Mouse (Mus musculus) CH12.LX (cell line): ENCODE measurements around the gene Ngfr. TPM values are rescaled to one million over a fixed set of nuclear protein-coding genes. Genes with fewer than 3 reads are reported as not detected.

Experiments
- DNase-seq: peaks from one replicate; pipeline ENCODE4 v3.0.0-alpha.2; 2013; ENCODE audit errors: extremely low read depth
- H3K27ac ChIP-seq: 2 replicates; pipeline ENCODE4 v1.5.1; 2012; ENCODE audit warnings: low read depth, mild to moderate bottlenecking, control low read depth, moderate library complexity; ENCODE audit not compliant: insufficient read depth
- H3K27me3 ChIP-seq: replicated peaks from 2 replicates; pipeline ENCODE3; 2012; ENCODE audit warnings: inconsistent platforms
- H3K36me3 ChIP-seq, 2 experiments: replicated peaks in 1 of 2; 2 replicates each; pipeline versions ENCODE3 to v1.6.1; 2012; ENCODE audit warnings: inconsistent platforms in 1 of 2, low read length in 1 of 2, mild to moderate bottlenecking in 1 of 2, mixed read lengths in 1 of 2, moderate library complexity in 1 of 2; ENCODE audit not compliant: control insufficient read depth in 1 of 2, insufficient read depth in 1 of 2
- H3K4me1 ChIP-seq, 2 experiments: 2 replicates each; pipeline ENCODE4 v1.6.1; 2012; ENCODE audit warnings: inconsistent platforms in 1 of 2, moderate library complexity in 1 of 2; ENCODE audit not compliant: insufficient read depth in 2 of 2, control insufficient read depth in 1 of 2
- H3K4me2 ChIP-seq: 2 replicates; pipeline ENCODE4 v1.6.1; 2012; ENCODE audit warnings: low read depth, mild to moderate bottlenecking, control low read depth; ENCODE audit not compliant: poor library complexity, insufficient read depth, severe bottlenecking
- H3K4me3 ChIP-seq, 3 experiments: fragments of 150-350 bp in 1 of 3; sonication (generic) in 1 of 3; replicated peaks in 1 of 3; 2 replicates each; pipeline versions ENCODE3 to v1.5.1; 2011 to 2012; ENCODE audit warnings: low read depth in 2 of 3, low read length in 2 of 3, mild to moderate bottlenecking in 2 of 3, moderate library complexity in 2 of 3, control low read depth in 1 of 3, improper control_type of control experiment in 1 of 3, inconsistent platforms in 1 of 3, mixed read lengths in 1 of 3; ENCODE audit not compliant: poor library complexity in 1 of 3
- H3K79me2 ChIP-seq: replicated peaks from 2 replicates; pipeline ENCODE4 v1.6.1; 2012; ENCODE audit warnings: mild to moderate bottlenecking, moderate library complexity; ENCODE audit not compliant: control insufficient read depth, poor library complexity, insufficient read depth, severe bottlenecking; ENCODE audit errors: extremely low read depth
- H3K9ac ChIP-seq: 2 replicates; pipeline ENCODE4 v1.6.1; 2012; ENCODE audit warnings: low read depth, mild to moderate bottlenecking, control low read depth, moderate library complexity; ENCODE audit not compliant: insufficient read depth
- H3K9me3 ChIP-seq: replicated peaks from 2 replicates; pipeline ENCODE3; 2012; ENCODE audit warnings: low read length, inconsistent platforms, mixed read lengths
- BHLHE40 ChIP-seq: IDR thresholded peaks from 2 replicates; pipeline ENCODE4 v1.6.1; 2011; ENCODE audit warnings: mild to moderate bottlenecking, low read depth, low read length, improper control_type of control experiment
- CHD1 ChIP-seq: IDR thresholded peaks from 2 replicates; pipeline ENCODE4 v1.6.1; 2012; ENCODE audit warnings: low read depth, low read length, improper control_type of control experiment, inconsistent platforms
- CTCF ChIP-seq, 2 experiments: IDR thresholded peaks in 1 of 2; conservative IDR thresholded peaks in 1 of 2; 2 replicates each; pipeline ENCODE4 v1.5.1; 2011 to 2012; ENCODE audit warnings: low read depth in 2 of 2, low read length in 2 of 2, improper control_type of control experiment in 1 of 2, inconsistent platforms in 1 of 2, mild to moderate bottlenecking in 1 of 2, moderate library complexity in 1 of 2
- EP300 ChIP-seq: IDR thresholded peaks from 2 replicates; pipeline ENCODE4 v1.6.1; 2011; ENCODE audit warnings: low read length, improper control_type of control experiment
- IRF4 ChIP-seq: IDR thresholded peaks from 2 replicates; pipeline ENCODE4 v1.6.1; 2014; ENCODE audit warnings: low read depth, mild to moderate bottlenecking, inconsistent platforms, low read length, improper control_type of control experiment
- JUND ChIP-seq: conservative IDR thresholded peaks from 2 replicates; pipeline ENCODE4 v1.6.1; 2011; ENCODE audit warnings: low read depth, low read length, improper control_type of control experiment
- KAT2A ChIP-seq: IDR thresholded peaks from 2 replicates; pipeline ENCODE4 v1.6.1; 2012; ENCODE audit warnings: low read length, improper control_type of control experiment, inconsistent platforms; ENCODE audit not compliant: insufficient replicate concordance
- MAFK ChIP-seq: IDR thresholded peaks from 2 replicates; pipeline ENCODE4 v1.6.1; 2011; ENCODE audit warnings: low read length, improper control_type of control experiment; ENCODE audit not compliant: insufficient replicate concordance
- NRF1 ChIP-seq: IDR thresholded peaks from 2 replicates; pipeline ENCODE4 v1.6.1; 2014; ENCODE audit warnings: low read depth, mild to moderate bottlenecking, inconsistent platforms, low read length, improper control_type of control experiment, moderate library complexity
- PAX5 ChIP-seq: IDR thresholded peaks from 2 replicates; pipeline ENCODE4 v1.6.1; 2012; ENCODE audit warnings: low read length, inconsistent platforms, mixed read lengths
- POLR2A ChIP-seq: IDR thresholded peaks from 2 replicates; pipeline ENCODE4 v1.6.1; 2011; ENCODE audit warnings: low read depth, mild to moderate bottlenecking, improper control_type of control experiment, low read length
- RCOR1 ChIP-seq: conservative IDR thresholded peaks from 2 replicates; pipeline ENCODE4 v1.6.1; 2012; ENCODE audit warnings: low read depth, mild to moderate bottlenecking, inconsistent platforms, low read length, improper control_type of control experiment
- SIN3A ChIP-seq: IDR thresholded peaks from 2 replicates; pipeline ENCODE4 v1.6.1; 2012; ENCODE audit warnings: low read length, improper control_type of control experiment, inconsistent platforms
- SMC3 ChIP-seq: IDR thresholded peaks from 2 replicates; pipeline ENCODE4 v1.6.1; 2011; ENCODE audit warnings: low read depth, low read length, improper control_type of control experiment
- TBP ChIP-seq: conservative IDR thresholded peaks from 2 replicates; pipeline ENCODE4 v1.6.1; 2011; ENCODE audit warnings: low read depth, low read length, improper control_type of control experiment
- TCF12 ChIP-seq: IDR thresholded peaks from 2 replicates; pipeline ENCODE4 v1.6.1; 2014; ENCODE audit warnings: low read depth, mild to moderate bottlenecking, inconsistent platforms, low read length, improper control_type of control experiment
- UBTF ChIP-seq: IDR thresholded peaks from 2 replicates; pipeline ENCODE4 v1.6.1; 2012; ENCODE audit warnings: low read depth, mild to moderate bottlenecking, inconsistent platforms, low read length, improper control_type of control experiment, moderate library complexity
- USF1 ChIP-seq: IDR thresholded peaks from 2 replicates; pipeline ENCODE4 v1.6.1; 2014; ENCODE audit warnings: low read depth, mild to moderate bottlenecking, inconsistent platforms, low read length, improper control_type of control experiment
- ZNF384 ChIP-seq: IDR thresholded peaks from 2 replicates; pipeline ENCODE4 v1.6.1; 2012; ENCODE audit warnings: low read depth, low read length, improper control_type of control experiment, inconsistent platforms
- dilution Hi-C: fragments of 300-500 bp; cut with MboI; formaldehyde crosslinking; loops from 2 replicates; pipeline ENCODE4 v1.14.3; 2020; ENCODE audit warnings: low sequenced_read_pairs; ENCODE audit not compliant: extremely low pct_unique_long_range_greater_than_20kb, extremely low pct_ligation_motif_present
- in situ Hi-C: fragments of 300-500 bp; cut with MboI; formaldehyde crosslinking; loops from 3 replicates; pipeline ENCODE4 v1.14.3; 2019; ENCODE audit warnings: low sequenced_read_pairs, low pct_ligation_motif_present, low pct_unique_long_range_greater_than_20kb, mixed read lengths
- polyA plus RNA-seq: library from polyadenylated mRNA; unstranded; fragments of >175 nt; gene quantifications from 2 replicates; pipeline ENCODE4 v1.2.1, GENCODE M21; 2012; ENCODE audit warnings: low read depth; ENCODE audit not compliant: insufficient read length
- total RNA-seq, 2 experiments: library from RNA; depleted of rRNA; stranded (reverse); fragments of 300-350 nt in 1 of 2; fragments of >200 nt in 1 of 2; gene quantifications; 2 replicates each; pipeline ENCODE4 v1.2.3; 2012 to 2014

The Ngfr gene
- total and polyA plus RNA-seq, 3 experiments: not detected

DNA sequence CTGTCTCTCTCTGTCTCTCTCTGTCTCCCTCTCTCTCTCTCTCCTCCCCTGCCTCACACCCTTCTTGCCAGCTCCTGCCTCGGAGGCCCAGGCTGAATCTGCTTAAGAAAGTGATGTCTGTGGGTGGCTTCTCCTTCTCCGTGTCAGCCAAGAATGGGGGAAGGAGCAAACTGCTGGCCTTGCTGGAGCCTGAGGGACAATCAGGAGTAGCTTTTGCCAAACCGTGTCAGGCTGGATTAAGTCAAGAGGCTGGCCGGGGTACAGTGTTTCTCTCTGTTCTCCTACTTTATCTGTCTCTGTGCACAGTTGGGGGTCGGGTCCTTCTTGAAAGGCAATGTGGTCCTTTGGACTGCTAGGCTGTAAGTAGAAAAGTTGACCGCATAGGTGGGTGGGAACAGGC is 29.8 kb downstream of the Ngfr start:
- Histone ChIP-seq H3K27ac (no peak overlapping the region), H3K4me3 (no peak overlapping the region), H3K9ac (no peak overlapping the region), H3K4me2 (no peak overlapping the region), H3K9me3 (peaks cover 11% of the 10 kb centered on the region), H3K36me3 (no peaks in the 10 kb centered on the region), H3K4me1 (no peaks in the 10 kb centered on the region), H3K27me3 (peaks cover 90% of the 10 kb centered on the region), H3K79me2 (no peaks in the 10 kb centered on the region)
- no peak for TF ChIP-seq ZNF384
- no peak for TF ChIP-seq CHD1
- TF ChIP-seq NRF1: no peak
- no peak for TF ChIP-seq PAX5
- TF ChIP-seq RCOR1: no peak
- TF ChIP-seq TCF12: no peak
- TF ChIP-seq USF1: no peak
- no peak for TF ChIP-seq IRF4
- TF ChIP-seq POLR2A: no peak
- no peak for TF ChIP-seq JUND
- TF ChIP-seq TBP: no peak
- no peak for TF ChIP-seq MAFK
- TF ChIP-seq SMC3: no peak
- TF ChIP-seq UBTF: no peak
- no peak for TF ChIP-seq EP300
- TF ChIP-seq SIN3A: no peak
- no peak for TF ChIP-seq KAT2A
- dilution Hi-C loops: no loop called here
- DNase-seq: no peak
- in situ Hi-C loops: no loop called here

DNA sequence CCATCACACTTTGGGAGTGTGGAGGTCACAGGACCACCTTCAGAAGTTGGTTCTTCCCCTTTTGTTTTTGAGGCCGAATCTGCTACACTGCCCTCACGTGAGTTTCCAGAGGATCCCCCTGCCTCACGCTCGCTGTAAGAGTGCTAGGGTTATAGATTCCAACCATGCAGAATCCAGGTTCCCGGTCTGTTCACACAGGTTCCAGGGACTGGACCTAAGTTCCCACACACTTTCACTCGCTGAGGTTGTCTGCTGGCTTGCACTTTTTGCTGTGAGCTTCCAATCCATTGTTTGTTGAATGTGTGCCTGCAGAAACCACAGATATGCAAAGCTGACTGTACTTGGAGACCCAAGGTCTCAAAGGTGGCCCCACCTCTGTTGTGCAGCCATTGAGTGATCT is 30.5 kb downstream of the Ngfr start:
- Histone ChIP-seq H3K27ac (no peak overlapping the region), H3K4me3 (no peak overlapping the region), H3K27me3 (peaks cover 89% of the 10 kb centered on the region), H3K4me2 (no peak overlapping the region), H3K9me3 (peaks cover 12% of the 10 kb centered on the region), H3K4me1 (no peaks in the 10 kb centered on the region), H3K36me3 (no peaks in the 10 kb centered on the region), H3K9ac (no peak overlapping the region), H3K79me2 (no peaks in the 10 kb centered on the region)
- TF ChIP-seq CTCF (conservative IDR thresholded peaks at IDR 0.05 in 1 of 2, IDR thresholded peaks at IDR 0.05 in 1 of 2; ENCODE audit: low read depth in 2 of 2, low read length in 2 of 2) (no peak), BHLHE40 (peak; percentile 22; the same call in 1 of the 2 replicates)
- in situ Hi-C loops: no loop called here
- DNase-seq: no peak
- dilution Hi-C loops: no loop called here
